Mouse (Mus musculus): Measurements from ENCODE around the gene Cdca7l. TPM values are rescaled to one million over a fixed set of nuclear protein-coding genes. Genes with fewer than 3 reads are reported as not detected.

Cdca7l gene
- polyA plus RNA-seq, 1 experiment from 2014 or later = 2.4 TPM

GRCm38 (mm10) chr12:117805576-117805975 lies 1.5 kb downstream of the Cdca7l start:
- H3K4me3 ChIP-seq (ENCODE audit: low read depth, low read length) = no peak overlapping the region
- no peak for ATAC-seq (ENCODE audit: low read depth)
- H3K9me3 ChIP-seq (ENCODE audit: control insufficient read depth, low read length) = no peaks in the 10 kb centered on the region
- H3K27ac ChIP-seq (ENCODE audit: low read depth, low read length) = no peak overlapping the region
- WGBS = 56% methylated on average over 4 of the region's 4 CpGs
- peaks cover 39% of the 10 kb centered on the region for H3K4me1 ChIP-seq (ENCODE audit: control insufficient read depth, insufficient read depth, low read length)
- H3K27me3 ChIP-seq (ENCODE audit: control insufficient read depth, insufficient read depth, low read length) = no peaks in the 10 kb centered on the region; the same call in 1 of the 2 replicates
- peak overlapping the region; percentile 42 for H3K4me2 ChIP-seq (ENCODE audit: low read depth, low read length)
- no peaks in the 10 kb centered on the region for H3K36me3 ChIP-seq (ENCODE audit: control insufficient read depth, insufficient read depth, low read length)
- no peak overlapping the region for H3K9ac ChIP-seq (replicated peaks; ENCODE audit: low read depth, low read length)

GRCm38 (mm10) chr12:117806007-117806451 lies 1.9 kb downstream of the Cdca7l start:
- peak; percentile 54 for ATAC-seq (ENCODE audit: low read depth)
- H3K27ac ChIP-seq (ENCODE audit: low read depth, low read length) = peak overlapping the region; percentile 60; the same call in 1 of the 2 replicates
- peak overlapping the region; percentile 42 for H3K4me2 ChIP-seq (ENCODE audit: low read depth, low read length)
- peaks cover 39% of the 10 kb centered on the region for H3K4me1 ChIP-seq (ENCODE audit: control insufficient read depth, insufficient read depth, low read length)
- peak overlapping the region; percentile 6; the same call in 1 of the 2 replicates for H3K4me3 ChIP-seq (ENCODE audit: low read depth, low read length)
- no peaks in the 10 kb centered on the region for H3K9me3 ChIP-seq (ENCODE audit: control insufficient read depth, low read length)
- H3K36me3 ChIP-seq (ENCODE audit: control insufficient read depth, insufficient read depth, low read length) = no peaks in the 10 kb centered on the region
- no peak overlapping the region for H3K9ac ChIP-seq (replicated peaks; ENCODE audit: low read depth, low read length)
- no peaks in the 10 kb centered on the region; the same call in 1 of the 2 replicates for H3K27me3 ChIP-seq (ENCODE audit: control insufficient read depth, insufficient read depth, low read length)
- WGBS = 4% methylated on average over 12 of the region's 12 CpGs

- no peaks in the 10 kb centered on the region; the same call in 1 of the 2 replicates for H3K27me3 ChIP-seq (ENCODE audit: control insufficient read depth, insufficient read depth, low read length)
- H3K4me1 ChIP-seq (ENCODE audit: control insufficient read depth, insufficient read depth, low read length) = peaks cover 39% of the 10 kb centered on the region
- no peak for ATAC-seq (ENCODE audit: low read depth)
- no peaks in the 10 kb centered on the region for H3K36me3 ChIP-seq (ENCODE audit: control insufficient read depth, insufficient read depth, low read length)
- no peak overlapping the region for H3K9ac ChIP-seq (replicated peaks; ENCODE audit: low read depth, low read length)
- H3K9me3 ChIP-seq (ENCODE audit: control insufficient read depth, low read length) = no peaks in the 10 kb centered on the region
- H3K4me3 ChIP-seq (ENCODE audit: low read depth, low read length) = peak overlapping the region; percentile 6; the same call in 1 of the 2 replicates
- WGBS = 18% methylated on average over 4 of the region's 4 CpGs
- peak overlapping the region; percentile 42; the same call in 1 of the 2 replicates for H3K4me2 ChIP-seq (ENCODE audit: low read depth, low read length)
- peak overlapping the region; percentile 60; the same call in 1 of the 2 replicates for H3K27ac ChIP-seq (ENCODE audit: low read depth, low read length)
Observed at GRCm38 (mm10) chr12:117806470-117806869, 2.4 kb downstream of the Cdca7l start.

GRCm38 (mm10) chr12:117807637-117808036 lies 3.5 kb downstream of the Cdca7l start:
- H3K9me3 ChIP-seq (ENCODE audit: control insufficient read depth, low read length) = no peaks in the 10 kb centered on the region
- no peak for ATAC-seq (ENCODE audit: low read depth)
- no peak overlapping the region for H3K4me3 ChIP-seq (ENCODE audit: low read depth, low read length)
- 3% methylated on average over 8 of the region's 12 CpGs for WGBS
- H3K4me2 ChIP-seq (ENCODE audit: low read depth, low read length) = peak overlapping the region; percentile 34
- no peaks in the 10 kb centered on the region for H3K36me3 ChIP-seq (ENCODE audit: control insufficient read depth, insufficient read depth, low read length)
- peaks cover 2% of the 10 kb centered on the region; the same call in 1 of the 2 replicates for H3K27me3 ChIP-seq (ENCODE audit: control insufficient read depth, insufficient read depth, low read length)
- H3K27ac ChIP-seq (ENCODE audit: low read depth, low read length) = no peak overlapping the region
- H3K9ac ChIP-seq (replicated peaks; ENCODE audit: low read depth, low read length) = no peak overlapping the region
- H3K4me1 ChIP-seq (ENCODE audit: control insufficient read depth, insufficient read depth, low read length) = peaks cover 39% of the 10 kb centered on the region

GRCm38 (mm10) chr12:117808355-117809326 lies 4.6 kb downstream of the Cdca7l start:
- H3K36me3 ChIP-seq (ENCODE audit: control insufficient read depth, insufficient read depth, low read length) = no peaks in the 10 kb centered on the region
- peaks cover 39% of the 10 kb centered on the region for H3K4me1 ChIP-seq (ENCODE audit: control insufficient read depth, insufficient read depth, low read length)
- H3K4me3 ChIP-seq (ENCODE audit: low read depth, low read length) = no peak overlapping the region
- no peaks in the 10 kb centered on the region for H3K9me3 ChIP-seq (ENCODE audit: control insufficient read depth, low read length)
- 0 out of 2 replicates have a peak, but pooled peaks have one; percentile 19 for ATAC-seq (ENCODE audit: low read depth)
- H3K9ac ChIP-seq (replicated peaks; ENCODE audit: low read depth, low read length) = no peak overlapping the region
- peak overlapping the region; percentile 35; the same call in 1 of the 2 replicates for H3K27ac ChIP-seq (ENCODE audit: low read depth, low read length)
- peaks cover 7% of the 10 kb centered on the region for H3K27me3 ChIP-seq (ENCODE audit: control insufficient read depth, insufficient read depth, low read length)
- 9% methylated on average over 17 of the region's 17 CpGs for WGBS
- H3K4me2 ChIP-seq (ENCODE audit: low read depth, low read length) = peak overlapping the region; percentile 40

- Histone ChIP-seq H3K36me3 (ENCODE audit: control insufficient read depth, insufficient read depth, low read length) (no peaks in the 10 kb centered on the region), H3K27ac (ENCODE audit: low read depth, low read length) (peak overlapping the region; percentile 35; the same call in 1 of the 2 replicates), H3K9ac (replicated peaks; ENCODE audit: low read depth, low read length) (no peak overlapping the region), H3K9me3 (ENCODE audit: control insufficient read depth, low read length) (no peaks in the 10 kb centered on the region), H3K4me1 (ENCODE audit: control insufficient read depth, insufficient read depth, low read length) (peaks cover 39% of the 10 kb centered on the region), H3K27me3 (ENCODE audit: control insufficient read depth, insufficient read depth, low read length) (peaks cover 14% of the 10 kb centered on the region), H3K4me3 (ENCODE audit: low read depth, low read length) (no peak overlapping the region), H3K4me2 (ENCODE audit: low read depth, low read length) (peak overlapping the region; percentile 23; the same call in 1 of the 2 replicates)
- ATAC-seq (ENCODE audit: low read depth) = peak; percentile 19
- WGBS = 9% methylated on average over 10 of the region's 10 CpGs
Observed at GRCm38 (mm10) chr12:117809327-117810017, 5.4 kb downstream of the Cdca7l start.

DNA sequence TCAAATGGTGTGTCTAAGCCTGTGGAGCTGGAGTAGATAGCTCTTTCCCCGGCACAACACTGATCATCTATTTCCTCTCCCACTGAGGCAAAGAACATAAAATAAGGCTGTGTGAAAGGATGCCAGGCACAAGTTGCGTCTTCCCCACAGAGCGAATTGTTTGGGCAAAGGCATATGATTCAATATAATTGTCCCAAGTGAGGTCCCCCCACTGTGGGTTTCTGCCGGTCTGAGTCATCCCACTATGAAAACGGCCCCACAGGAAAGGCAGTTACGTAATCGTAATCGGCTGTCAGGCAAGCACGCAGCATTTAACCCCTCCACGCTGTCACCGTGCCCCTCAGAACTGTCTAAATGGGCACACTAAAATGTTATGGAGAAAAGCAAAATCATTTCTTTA lies 6.0 kb downstream of the Cdca7l start:
- no peaks in the 10 kb centered on the region for H3K9me3 ChIP-seq (ENCODE audit: control insufficient read depth, low read length)
- H3K36me3 ChIP-seq (ENCODE audit: control insufficient read depth, insufficient read depth, low read length) = no peaks in the 10 kb centered on the region
- no peak overlapping the region for H3K9ac ChIP-seq (replicated peaks; ENCODE audit: low read depth, low read length)
- H3K4me1 ChIP-seq (ENCODE audit: control insufficient read depth, insufficient read depth, low read length) = peaks cover 39% of the 10 kb centered on the region
- ATAC-seq (ENCODE audit: low read depth) = peak; percentile 19; the same call in 1 of the 2 replicates
- H3K27ac ChIP-seq (ENCODE audit: low read depth, low read length) = peak overlapping the region; percentile 34; the same call in 1 of the 2 replicates
- H3K4me3 ChIP-seq (ENCODE audit: low read depth, low read length) = no peak overlapping the region
- H3K4me2 ChIP-seq (ENCODE audit: low read depth, low read length) = peak overlapping the region; percentile 23; the same call in 1 of the 2 replicates
- WGBS = 7% methylated on average over 11 of the region's 11 CpGs
- H3K27me3 ChIP-seq (ENCODE audit: control insufficient read depth, insufficient read depth, low read length) = peaks cover 14% of the 10 kb centered on the region

DNA sequence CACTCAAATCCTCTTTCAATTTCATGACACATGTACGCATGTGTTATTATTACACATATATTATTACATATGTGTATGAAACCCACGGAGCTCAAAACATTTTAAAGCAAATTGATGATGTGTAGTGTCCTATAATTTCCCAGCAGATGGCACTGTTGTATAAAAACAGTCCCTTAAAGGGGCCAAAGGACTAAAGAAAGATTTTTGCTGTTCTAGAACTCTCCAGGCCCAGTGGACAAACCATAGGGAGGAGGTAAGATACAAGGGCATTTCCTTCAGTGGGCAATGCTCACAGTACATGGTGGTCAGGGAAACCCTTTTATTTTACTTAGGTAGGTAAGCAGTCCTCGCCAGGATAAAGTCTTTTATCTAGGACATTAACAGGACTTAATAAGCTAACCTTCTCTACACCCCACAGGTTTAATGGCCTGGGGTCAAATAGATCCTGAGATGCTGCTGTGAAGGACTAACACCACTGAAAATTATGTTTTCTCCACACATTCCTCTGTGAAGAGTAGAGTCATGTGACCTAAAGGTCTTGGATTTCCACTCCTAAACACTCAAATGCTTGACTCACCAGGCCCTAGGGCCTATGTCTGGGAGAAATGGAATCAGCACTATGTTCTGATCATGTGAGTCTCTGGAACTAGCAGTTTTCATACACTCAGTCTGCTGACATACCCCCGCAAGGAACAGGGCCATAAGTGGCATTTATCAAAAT lies 16.2 kb downstream of the Cdca7l start:
- Histone ChIP-seq H3K27me3 (ENCODE audit: control insufficient read depth, insufficient read depth, low read length) (no peaks in the 10 kb centered on the region), H3K4me3 (ENCODE audit: low read depth, low read length) (no peak overlapping the region), H3K9ac (replicated peaks; ENCODE audit: low read depth, low read length) (no peak overlapping the region), H3K9me3 (ENCODE audit: control insufficient read depth, low read length) (no peaks in the 10 kb centered on the region), H3K4me1 (ENCODE audit: control insufficient read depth, insufficient read depth, low read length) (no peaks in the 10 kb centered on the region), H3K27ac (ENCODE audit: low read depth, low read length) (no peak overlapping the region), H3K4me2 (ENCODE audit: low read depth, low read length) (no peak overlapping the region), H3K36me3 (ENCODE audit: control insufficient read depth, insufficient read depth, low read length) (no peaks in the 10 kb centered on the region)
- 55% methylated on average over 4 of the region's 4 CpGs for WGBS
- ATAC-seq (ENCODE audit: low read depth) = peak; percentile 69; the same call in 1 of the 2 replicates
